Mouse (Mus musculus): ENCODE data around the gene Lpin2.

Gene Lpin2

DNA sequence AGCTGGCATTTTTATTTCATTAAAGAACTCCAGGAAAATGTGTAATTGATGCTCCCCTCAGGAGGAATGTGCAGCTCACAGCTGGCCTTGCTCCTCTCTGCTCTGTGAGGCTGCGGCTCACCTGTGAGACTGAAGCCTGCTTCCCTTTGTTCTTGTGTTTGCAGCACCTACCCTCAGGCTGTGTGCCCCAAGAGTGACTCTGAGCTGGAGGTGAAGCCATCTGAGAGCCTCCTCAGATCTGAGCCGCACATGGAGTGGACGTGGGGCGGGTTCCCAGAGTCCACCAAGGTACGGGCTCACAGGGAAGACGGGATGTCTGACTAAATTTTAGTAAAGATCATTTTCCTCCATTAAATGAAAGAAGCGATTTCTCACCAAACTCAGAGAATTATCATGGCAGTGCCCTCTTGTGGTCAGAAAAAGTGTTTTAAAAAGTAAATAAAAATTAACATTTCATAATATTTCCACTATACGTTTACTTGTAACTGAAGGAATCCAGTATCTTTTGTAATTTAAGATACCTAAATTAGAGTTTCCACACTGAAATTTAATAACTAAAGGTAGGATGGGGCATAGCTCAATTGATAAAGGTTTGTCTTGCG is 47.8 kb downstream of the Lpin2 start:
- no peak for DNase-seq (ENCODE audit: extremely low spot score, low spot score)

DNA sequence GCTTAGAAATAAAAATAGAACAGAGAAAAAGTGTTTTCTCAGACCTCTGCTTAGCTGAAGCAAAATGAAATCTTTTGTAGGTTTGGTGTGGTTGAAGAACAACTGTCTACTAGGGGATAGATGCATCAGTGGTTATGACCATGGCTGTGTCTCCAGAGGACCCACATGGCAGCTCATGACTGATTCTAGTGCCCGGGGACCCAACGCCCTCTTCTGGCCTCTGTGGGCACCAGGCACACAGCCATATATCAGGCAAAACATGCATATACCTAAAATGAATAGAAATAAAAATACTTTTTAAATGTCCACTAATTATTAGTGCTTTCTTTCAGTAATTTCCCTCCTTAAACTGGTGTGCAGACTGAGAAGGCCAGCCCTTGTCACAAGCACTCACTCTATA is 49.6 kb downstream of the Lpin2 start:
- DNase-seq (ENCODE audit: extremely low spot score, low spot score) = no peak

DNA sequence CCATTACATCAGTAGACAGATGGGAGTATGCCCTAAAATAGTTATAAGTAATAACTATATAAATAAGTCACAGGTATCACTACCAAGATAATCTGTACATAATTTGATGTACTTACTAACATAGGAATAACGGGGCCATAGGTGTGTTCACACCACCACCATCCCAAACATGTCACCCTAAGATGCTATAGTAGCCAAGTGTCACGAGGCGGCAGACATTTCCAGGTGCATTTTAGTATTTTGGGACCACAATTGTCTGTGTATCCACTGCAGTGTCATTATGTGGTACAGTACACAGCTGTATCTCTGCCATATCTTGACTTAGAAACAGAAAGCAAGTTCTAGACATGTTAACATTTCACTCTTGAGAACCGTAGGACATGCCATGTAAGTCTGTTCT is 50.9 kb downstream of the Lpin2 start:
- no peak for DNase-seq (ENCODE audit: extremely low spot score, low spot score)

DNA sequence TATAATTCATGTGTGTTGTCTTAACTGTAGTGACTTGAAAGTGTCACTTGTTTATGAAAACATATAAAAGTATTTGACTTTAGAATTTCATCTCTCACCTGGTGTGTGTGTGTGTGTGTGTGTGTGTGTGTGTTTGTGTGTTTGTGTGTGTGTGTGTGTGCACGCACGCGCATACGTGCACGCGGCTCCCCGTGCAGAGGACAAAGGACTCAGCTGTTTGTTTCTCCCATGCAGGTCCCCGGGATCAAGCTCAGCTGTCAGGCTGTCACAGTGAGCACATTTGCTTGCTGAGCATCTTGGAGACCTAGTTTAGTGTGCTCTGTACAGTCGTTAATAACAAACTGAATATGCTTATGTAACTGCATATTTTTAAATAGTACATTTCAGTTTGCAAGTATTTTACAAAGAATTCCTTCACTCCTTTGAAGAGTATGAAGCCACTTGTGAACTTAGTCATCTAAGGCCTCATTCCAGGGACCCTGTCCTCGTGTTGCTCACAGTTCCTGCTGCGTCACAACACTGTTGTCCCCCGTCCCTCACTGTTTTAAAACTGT is 51.8 kb downstream of the Lpin2 start:
- no peak for DNase-seq (ENCODE audit: extremely low spot score, low spot score)

DNA sequence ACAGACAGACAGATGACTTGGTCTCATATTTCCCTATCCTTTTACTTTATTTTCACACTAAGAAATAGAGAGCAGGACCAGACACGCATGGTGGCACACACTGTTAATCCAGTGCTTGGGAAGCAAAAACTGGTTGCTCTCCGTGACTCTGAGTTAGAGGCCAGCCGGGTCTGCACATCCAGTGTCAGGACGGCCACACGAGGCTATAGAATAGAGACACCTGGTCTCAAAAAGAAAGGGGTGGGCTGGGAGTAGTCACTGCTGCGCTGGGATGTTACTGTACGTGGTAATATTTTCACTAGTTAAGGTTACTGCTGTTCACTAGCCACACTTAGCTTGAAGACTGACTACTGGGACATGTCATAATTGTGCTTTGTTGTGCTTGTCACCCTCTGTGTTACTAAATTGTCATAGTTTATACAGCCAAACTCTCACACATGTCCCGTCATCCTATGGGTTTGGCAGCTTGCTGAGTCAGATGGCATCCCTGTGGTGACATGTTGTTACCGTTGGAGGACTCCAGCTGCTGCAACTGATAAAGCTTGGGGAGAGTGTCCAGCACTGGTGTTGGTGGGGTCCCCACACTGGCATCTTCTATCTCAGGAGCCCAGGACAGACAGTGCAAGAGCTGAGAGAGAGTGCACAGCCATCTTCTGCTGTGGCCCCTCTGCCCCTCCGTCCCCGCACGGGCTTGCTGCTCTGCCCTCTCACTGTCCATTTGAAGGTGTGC is 53.0 kb downstream of the Lpin2 start:
- DNase-seq (ENCODE audit: extremely low spot score, low spot score) = no peak

DNA sequence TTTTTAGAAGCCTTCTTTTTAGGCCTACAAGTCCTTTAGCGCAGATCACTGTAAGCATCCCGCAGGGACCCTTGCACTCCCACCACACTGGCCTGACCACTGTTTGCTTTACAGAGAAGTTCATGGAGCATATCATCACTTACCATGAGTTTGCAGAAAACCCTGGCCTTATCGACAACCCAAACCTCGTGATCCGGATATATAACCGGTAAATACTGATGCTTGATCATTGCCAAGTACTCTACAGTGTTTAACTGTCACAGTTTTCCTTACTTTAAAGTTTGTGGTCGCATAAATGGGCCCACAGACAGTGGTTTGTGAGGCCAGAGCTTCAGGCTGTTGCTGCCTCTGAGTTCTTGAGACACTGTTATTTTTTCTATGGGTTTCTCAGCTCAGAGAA is 56.1 kb downstream of the Lpin2 start:
- DNase-seq (ENCODE audit: extremely low spot score, low spot score) = no peak

DNA sequence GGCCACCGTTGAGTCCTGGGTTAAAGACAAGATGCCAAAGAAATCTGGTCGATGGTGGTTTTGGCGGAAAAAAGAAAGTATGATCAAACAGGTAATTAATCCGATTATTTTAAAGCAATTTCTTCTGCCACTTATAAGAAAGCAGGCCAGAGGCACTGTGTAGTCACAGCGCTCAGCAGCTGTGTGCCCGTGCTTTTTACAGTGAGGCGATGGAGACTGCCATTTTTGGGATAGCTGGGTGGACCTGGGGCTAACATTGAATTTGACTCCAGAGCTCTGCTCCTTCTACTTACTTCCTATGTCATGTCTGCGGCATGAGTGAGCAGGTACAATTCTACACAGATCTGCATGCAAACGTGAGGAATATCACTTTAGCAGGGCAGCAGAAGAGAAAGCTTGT is 58.5 kb downstream of the Lpin2 start:
- DNase-seq (ENCODE audit: extremely low spot score, low spot score) = no peak

DNA sequence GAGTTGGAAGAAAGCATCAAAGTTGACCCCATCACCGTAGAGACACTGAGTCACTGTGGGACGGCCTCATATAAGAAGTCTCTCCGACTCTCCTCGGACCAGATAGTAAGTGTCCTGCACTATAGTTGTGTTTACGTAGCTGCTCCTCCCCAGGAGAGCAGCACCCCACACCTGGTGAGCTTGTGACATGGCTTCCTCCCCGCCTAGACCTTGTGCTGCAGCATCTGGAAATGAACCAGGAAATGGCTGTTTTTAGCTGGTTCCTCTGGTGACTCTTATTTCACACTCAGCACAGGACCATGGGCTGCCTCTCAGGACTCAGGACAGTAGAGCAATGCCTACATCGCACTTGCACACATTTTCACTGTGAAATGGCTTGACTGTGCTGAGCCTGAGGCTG is 60.3 kb downstream of the Lpin2 start:
- no peak for DNase-seq (ENCODE audit: extremely low spot score, low spot score)

DNA sequence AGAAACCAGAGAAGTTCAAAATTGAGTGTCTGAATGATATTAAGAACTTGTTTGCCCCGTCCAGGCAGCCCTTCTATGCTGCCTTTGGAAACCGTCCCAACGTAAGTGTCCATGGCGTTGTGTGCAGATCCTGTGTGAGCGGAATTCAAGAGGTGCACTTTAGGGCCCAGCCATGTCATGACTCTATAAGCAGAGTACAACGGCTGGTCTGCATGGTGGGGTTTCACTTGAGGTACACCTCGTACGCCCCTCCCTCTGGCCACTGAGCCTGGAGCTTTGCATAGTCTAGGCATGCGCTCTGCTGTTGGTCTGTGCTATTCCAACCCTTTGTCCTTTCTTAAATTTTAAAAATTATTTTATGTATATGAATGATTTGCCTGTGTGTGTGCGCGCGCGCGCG is 62.8 kb downstream of the Lpin2 start:
- DNase-seq (ENCODE audit: extremely low spot score, low spot score) = no peak

DNA sequence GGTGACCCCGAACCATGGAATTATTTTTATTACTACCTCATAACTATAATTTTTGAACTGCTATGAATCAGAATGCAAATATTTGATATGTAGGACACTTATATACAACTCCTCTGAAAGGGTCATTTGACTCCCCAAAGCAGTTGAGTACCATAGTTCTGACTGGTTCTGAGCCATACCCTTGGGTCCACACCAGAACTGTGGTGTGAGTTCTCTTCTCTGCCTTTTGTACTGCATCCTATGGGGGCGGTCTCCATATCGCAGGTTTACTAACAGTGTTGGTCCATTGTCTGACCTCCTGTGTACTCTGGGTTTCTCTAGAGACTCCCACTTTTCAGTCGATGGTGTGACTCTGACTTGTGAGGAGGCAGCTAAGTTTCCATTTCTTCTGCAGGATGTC is 63.7 kb downstream of the Lpin2 start:
- DNase-seq (ENCODE audit: extremely low spot score, low spot score) = no peak

DNA sequence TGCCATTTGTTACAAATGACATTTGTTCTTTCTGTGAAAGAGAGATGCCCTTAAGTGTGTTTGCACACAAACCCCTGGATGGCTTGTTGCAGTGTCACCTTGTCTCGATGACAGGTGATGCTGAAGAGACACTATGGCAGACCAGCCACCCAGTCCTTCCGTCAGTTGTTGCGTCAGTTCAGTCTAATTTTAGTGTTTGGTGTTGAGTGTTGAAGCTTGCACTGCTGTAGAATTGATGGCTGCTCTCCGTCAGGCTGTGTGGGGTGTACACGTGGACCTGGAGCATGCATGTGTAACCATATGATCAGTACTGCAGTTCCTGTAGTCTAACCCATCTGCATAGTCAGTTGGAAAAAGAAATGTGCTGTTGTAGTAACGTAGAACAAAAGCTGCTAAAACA is 66.6 kb downstream of the Lpin2 start:
- DNase-seq (ENCODE audit: extremely low spot score, low spot score) = no peak

DNA sequence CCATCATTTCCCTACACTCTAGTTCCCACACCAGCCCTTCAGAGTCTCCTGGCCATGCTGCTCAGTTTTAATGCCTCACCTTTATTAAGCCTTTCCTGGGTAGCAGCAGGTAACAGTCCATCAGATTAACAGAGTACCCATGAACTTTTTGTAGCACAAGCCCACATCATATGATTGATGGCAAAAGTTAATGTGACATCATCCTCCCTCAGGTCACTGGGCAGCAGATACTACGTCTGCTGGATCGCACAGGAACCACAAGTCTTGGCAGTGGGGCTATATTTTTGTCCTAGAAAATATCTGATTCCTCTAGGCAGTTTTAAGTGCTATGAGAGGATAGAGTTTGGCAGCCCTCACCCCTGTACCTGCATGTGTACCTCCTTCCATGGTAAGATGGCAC is 67.7 kb downstream of the Lpin2 start:
- DNase-seq (ENCODE audit: extremely low spot score, low spot score) = no peak

DNA sequence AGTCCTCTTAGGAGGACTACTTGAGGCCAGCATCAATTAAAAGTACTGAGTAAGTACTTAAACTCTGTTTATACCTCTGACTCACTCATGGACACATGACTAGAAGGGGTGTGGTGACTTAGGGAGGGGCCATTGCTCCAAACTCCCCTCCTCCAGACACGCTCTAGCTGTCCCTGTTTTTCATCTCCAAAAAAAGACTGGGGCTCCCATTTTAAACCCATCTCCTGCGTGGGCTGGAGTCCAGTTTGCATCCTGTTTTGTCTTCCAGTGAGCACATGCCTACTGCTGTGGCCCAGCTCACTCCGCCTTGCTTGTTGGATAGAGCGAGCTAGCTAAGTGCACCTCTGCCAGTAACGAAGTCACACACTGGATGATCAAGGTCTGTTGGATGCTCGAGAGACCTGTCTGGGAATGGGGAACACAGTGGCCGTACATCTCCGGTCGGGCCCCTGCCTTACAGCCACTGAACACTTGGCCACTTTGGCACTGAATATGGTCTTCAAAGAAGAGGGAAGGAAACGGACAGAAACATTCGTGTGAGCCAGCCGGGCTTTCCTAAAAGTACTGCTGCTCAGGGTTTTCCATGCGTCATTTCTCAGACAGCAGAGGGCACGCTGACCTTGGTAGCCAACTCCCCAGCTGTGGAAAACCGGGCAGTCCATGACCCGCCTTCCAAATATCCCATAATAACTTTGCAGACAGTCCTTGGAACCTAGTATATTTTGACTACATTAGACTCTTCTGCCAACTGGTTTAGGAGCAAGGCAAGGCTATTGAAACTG is 68.7 kb downstream of the Lpin2 start:
- DNase-seq (ENCODE audit: extremely low spot score, low spot score) = no peak

DNA sequence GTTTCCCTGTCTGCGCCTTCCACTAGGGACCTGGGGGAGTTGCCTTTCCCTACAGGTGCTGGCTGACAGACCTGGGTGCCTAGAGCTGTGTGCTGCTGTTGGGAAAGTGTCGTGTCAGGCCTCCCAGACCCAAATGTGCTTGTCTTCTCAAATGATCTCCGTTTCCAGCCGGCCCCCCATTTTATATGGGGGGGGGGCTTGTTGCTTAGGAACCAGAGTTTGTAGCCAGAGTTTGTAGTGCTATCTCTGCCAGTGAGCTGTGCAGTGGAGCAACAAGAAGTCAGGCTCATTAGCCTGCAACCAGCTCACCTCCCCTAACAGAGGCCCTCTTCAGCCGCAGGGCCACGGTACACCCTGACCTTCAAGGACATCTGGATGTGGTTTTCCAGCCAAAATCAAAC is 69.2 kb downstream of the Lpin2 start:
- peak; percentile 31 for DNase-seq (ENCODE audit: extremely low spot score, low spot score)

DNA sequence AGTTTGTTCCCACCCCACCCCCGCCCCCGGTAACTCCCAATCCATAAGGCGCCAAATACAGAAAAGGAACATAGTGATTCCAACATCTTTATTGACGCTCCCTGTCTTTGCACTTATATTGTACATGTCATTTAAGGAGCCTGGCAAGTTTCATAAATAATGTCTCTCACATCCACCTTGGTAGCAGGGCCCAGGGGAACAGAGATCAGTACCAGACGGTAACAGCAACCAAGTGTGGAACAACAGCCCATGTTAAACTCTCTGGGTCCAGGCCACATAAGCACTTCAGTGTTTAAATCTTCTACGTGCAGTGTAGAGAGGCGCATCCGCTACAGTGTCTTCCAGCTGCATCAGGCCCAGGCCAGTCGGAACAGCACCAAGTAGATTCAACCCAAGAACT is 69.7 kb downstream of the Lpin2 start:
- no peak for DNase-seq (ENCODE audit: extremely low spot score, low spot score)

DNA sequence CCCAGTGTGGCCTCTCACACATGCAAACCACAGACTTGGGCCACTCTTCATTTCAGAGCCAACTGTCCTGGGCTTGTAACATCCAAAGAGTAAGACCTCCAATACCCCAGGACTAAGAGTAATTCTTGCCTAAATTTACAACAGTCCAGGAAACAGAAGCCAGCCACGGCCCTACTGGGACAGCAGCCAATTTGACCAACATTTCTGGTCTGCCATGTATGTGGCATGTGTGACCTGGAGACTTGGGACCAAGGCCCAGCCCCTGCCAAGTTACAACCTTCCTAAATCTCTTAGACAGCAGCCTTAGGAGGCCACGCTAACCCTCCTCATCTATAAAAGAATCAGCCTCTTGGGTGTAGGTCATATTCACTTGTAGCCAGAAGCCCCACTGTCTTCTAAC is 71.0 kb downstream of the Lpin2 start:
- no peak for DNase-seq (ENCODE audit: extremely low spot score, low spot score)

DNA sequence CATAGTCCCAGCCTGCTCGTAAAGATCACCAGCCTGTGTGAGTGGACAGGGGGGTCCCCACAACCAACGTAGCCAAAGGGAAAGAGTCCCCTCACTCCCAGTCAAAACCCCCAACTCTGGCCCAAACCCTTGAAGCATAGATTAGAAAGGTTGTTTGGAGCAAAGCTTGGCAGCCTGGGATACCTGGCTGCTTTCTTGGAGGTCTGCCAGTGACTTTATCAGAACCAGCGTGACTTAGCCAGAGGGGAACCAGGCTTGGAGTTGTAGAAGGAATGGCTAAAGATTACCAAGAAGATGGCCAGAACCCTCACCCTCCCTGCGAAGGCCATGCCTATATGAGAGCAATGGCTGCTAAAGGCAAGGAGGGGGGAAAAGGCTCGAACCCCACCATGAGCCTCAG is 71.7 kb downstream of the Lpin2 start:
- no peak for DNase-seq (ENCODE audit: extremely low spot score, low spot score)

DNA sequence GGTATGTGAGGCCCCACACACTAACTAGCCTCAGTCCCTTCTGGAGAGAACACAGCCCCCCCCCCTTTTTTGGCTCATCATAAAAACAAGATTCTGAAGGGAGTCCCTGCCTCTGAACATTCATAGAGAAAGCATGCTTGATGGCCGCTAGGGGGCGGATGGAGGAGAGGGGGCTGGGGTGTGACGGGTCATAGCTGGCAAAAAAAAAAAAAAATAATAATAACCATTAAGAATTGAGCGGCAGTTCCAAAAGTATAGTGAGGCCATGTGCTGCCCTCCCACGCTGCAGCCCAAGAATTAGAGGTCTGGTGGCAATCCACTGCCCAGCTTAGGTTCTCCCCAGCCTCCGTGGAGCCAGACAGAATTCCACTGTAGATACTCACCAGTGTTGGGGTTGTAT is 72.4 kb downstream of the Lpin2 start:
- no peak for DNase-seq (ENCODE audit: extremely low spot score, low spot score)

DNA sequence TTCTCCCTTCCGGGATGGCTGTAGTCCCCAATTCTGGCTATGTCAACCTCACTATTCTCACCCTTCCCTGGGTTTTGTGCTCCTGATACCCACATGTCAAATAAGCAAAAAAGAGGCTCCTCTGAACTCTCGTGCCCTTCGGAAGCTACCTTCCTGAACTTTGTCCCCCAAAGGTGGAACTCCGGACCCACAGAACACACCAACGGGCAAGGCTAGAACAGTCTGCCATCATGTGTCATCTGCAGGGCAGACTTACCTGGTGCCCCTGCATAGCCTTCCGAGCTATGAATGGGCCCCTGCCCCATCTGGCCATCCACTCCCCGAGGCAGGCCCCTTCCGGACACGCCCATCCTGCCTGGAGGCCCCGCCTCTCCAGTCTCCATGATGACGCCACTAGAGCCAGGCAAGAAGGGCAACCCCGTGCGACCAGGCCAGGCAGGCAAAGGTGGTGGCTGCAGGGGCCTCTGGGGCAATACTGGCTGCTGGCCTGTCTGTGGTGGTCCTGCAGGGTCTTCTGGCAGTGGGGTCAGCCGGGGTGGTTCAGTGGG is 73.8 kb downstream of the Lpin2 start:
- no peak for DNase-seq (ENCODE audit: extremely low spot score, low spot score)

DNA sequence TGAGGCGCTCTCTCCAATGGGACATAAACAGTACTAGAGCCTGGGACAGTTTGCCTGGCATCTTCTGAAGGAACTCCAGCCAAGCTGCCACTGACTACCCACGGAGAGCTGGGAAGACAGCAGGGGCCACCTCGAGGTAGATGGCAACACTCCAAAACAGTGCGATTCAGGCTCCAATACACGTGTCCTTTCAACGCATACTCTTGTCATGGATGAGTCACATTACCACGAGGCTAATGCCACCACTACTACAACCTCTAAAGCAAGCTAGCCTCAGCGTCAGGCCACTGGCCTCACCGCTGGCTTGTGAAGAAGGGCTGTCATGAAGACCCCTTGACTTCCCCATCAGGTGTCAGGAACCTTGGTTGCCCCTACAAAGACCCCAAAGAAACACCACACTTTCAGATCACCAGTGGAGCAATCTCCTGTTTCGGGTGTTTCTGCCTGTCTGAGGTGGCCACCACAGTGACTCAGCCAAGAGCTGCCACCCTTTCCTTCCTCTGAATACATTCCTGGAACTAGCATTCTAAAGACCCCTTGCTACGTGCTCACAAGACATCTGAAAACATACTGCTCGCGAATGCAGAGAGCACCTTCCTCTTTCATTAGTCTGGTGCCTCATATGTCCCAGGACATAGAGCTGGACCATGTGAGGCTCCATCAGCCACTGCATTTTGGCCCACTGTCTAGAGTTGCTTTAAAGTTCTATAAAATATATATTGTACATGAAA is 74.6 kb downstream of the Lpin2 start:
- no peak for DNase-seq (ENCODE audit: extremely low spot score, low spot score)

DNA sequence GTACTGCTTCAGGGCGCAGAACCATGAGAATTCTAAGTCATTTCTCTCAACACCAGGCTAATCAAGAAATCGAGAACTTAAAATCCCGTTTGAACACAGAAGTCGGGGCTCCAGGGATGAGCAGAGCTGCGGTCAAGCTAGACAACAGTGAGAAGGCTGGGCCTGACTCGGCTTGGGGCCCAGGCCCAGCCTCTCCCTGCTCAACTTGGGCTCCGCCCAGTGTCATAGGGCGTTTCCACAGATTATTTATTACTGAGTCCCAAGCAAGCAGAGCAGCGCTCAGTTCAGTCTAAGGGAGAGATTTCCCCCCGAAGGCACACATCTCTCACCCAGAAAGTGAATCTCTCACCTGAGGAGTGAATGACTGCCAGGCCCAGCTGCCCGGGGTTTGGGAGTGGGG is 77.4 kb downstream of the Lpin2 start:
- DNase-seq (ENCODE audit: extremely low spot score, low spot score) = no peak

Measured in neural tube, embryonic 10.5 days (tissue).